Mouse (Mus musculus) left cerebral cortex, postnatal 36 days (tissue): ENCODE measurements around the gene Cox4i2. TPM values are rescaled to one million over a fixed set of nuclear protein-coding genes. Genes with fewer than 3 reads are reported as not detected.

Experiments
- DNase-seq, 2 experiments: peaks; one replicate each; pipeline ENCODE4 v3.0.0; 2021 to 2022; ENCODE audit warnings: low spot score in 2 of 2, mixed read lengths in 1 of 2
- intact Hi-C: fragments of 180-260 bp; cut with DNase I; formaldehyde crosslinking; loops from one replicate; pipeline ENCODE4 v1.15.1; 2025
- microRNA-seq: library from miRNA; unstranded; fragments of <30 nt; microRNA quantifications from one replicate; pipeline ENCODE4 v1.2.0, GENCODE M21; 2022
- total RNA-seq, 2 experiments: library from RNA; stranded (reverse); gene quantifications; 2 replicates each; pipeline ENCODE4 v1.2.3; 2021

Gene Cox4i2
- total RNA-seq, 2 experiments from 2014 or later, result 1.7 to 1.8 TPM

DNA sequence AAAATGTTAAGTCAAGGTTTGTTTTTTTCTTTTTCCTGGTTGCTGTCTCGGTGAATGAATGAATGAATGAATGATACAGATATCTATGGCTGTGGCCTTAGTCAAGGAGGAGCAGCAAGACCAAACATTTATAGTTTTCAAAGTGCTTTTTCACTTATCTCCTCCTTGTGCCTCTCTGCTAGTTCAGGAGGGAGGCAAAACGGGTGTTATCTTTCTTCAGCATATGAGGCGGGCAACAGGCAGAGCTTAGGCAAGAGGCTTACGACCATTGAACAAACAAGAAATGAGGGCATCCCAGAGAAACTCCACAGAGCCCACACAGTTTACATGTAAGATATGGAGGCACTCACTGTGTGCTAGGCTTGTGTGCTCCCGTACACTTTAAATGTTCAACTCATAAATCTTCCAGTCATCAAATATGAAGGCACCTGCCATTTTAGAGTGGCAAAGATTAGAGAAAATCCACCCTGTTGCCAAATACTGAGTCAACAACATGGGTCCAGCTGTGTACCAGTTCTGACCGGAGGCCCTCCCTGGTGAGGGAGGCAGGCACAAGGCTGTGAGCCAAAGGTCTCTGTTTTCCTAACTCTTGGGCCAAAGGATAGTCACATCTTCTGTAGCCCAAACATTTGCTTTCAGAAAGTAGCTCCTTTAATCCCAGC is 60.4 kb downstream of the Cox4i2 start:
- no peak for DNase-seq

More for the DNA sequence above, 60.4 kb downstream of the Cox4i2 start:
- intact Hi-C loops, result no loop called here

Small RNA genes within 50 kb of the gene (microRNA-seq; reads per million reads assigned to microRNA genes)
- gene Gm23802, result not detected

Other genes starting within 250 kb of the Cox4i2 start
- gene Defb26, start 242.5 kb upstream of the Cox4i2 start, total RNA-seq, result not detected
- gene Defb28, start 235.9 kb upstream of the Cox4i2 start, total RNA-seq, result not detected
- gene Defb29, start 214.1 kb upstream of the Cox4i2 start, total RNA-seq, result not detected
- not detected for gene Gm17416, start 184.8 kb upstream of the Cox4i2 start, total RNA-seq
- gene Defb21, start 181.4 kb upstream of the Cox4i2 start, total RNA-seq, result not detected
- not detected for gene Defb19, start 173.9 kb upstream of the Cox4i2 start, total RNA-seq
- not detected for gene Defb45, start 154.8 kb upstream of the Cox4i2 start, total RNA-seq
- not detected for gene Defb36, start 149.8 kb upstream of the Cox4i2 start, total RNA-seq
- gene Defb25, start 131.1 kb upstream of the Cox4i2 start, total RNA-seq, result not detected
- 1 to 10 TPM in 1 of 2 experiments, under 1 TPM in 1; 0.86 to 1.4 TPM for gene Rem1, start 127.2 kb upstream of the Cox4i2 start, total RNA-seq
- gene H13, start 84.7 kb upstream of the Cox4i2 start, total RNA-seq, result 10 to 100 TPM; 72.2 to 75.4 TPM
- gene Mcts2, start 67.1 kb upstream of the Cox4i2 start, total RNA-seq, result 10 to 100 TPM; 17.0 to 18.9 TPM
- gene Id1, start 17.9 kb upstream of the Cox4i2 start, total RNA-seq, result 10 to 100 TPM; 22.9 to 23.9 TPM
- gene Bcl2l1, start 77.6 kb downstream of the Cox4i2 start, total RNA-seq, result 100 to 1,000 TPM; 128 to 133 TPM
- 1 to 10 TPM; 3.2 to 3.6 TPM for gene Tpx2, start 93.8 kb downstream of the Cox4i2 start, total RNA-seq
- gene Mylk2, start 157.2 kb downstream of the Cox4i2 start, total RNA-seq, result not detected
- gene Foxs1, start 179.0 kb downstream of the Cox4i2 start, total RNA-seq, result under 1 TPM; 0.49 to 0.50 TPM
- 10 to 100 TPM; 14.7 to 23.6 TPM for gene Dusp15, start 197.5 kb downstream of the Cox4i2 start, total RNA-seq
- gene Ttll9, start 208.3 kb downstream of the Cox4i2 start, total RNA-seq, result 1 to 10 TPM; 1.3 to 3.6 TPM